Mouse (Mus musculus) bone marrow macrophage, adult 2 months (primary cell): Measurements from ENCODE around the gene Nsun3. TPM values are rescaled to one million over a fixed set of nuclear protein-coding genes. Genes with fewer than 3 reads are reported as not detected.

Source experiments
- H3K27ac ChIP-seq: 2 replicates; pipeline ENCODE4 v1.5.1; 2012; ENCODE audit warnings: low read depth, low read length; ENCODE audit not compliant: insufficient read depth
- H3K4me1 ChIP-seq: 2 replicates; pipeline ENCODE4 v1.6.1; 2012; ENCODE audit warnings: low read length; ENCODE audit not compliant: control insufficient read depth, insufficient read depth
- H3K4me3 ChIP-seq: 2 replicates; pipeline ENCODE4 v1.5.1; 2012; ENCODE audit warnings: mild to moderate bottlenecking, low read length, moderate library complexity; ENCODE audit not compliant: insufficient read depth
- CTCF ChIP-seq: IDR thresholded peaks from 2 replicates; pipeline ENCODE4 v1.5.1; 2012; ENCODE audit warnings: low read depth, mild to moderate bottlenecking, low read length, moderate library complexity
- POLR2A ChIP-seq: IDR thresholded peaks from 2 replicates; pipeline ENCODE4 v1.6.1; 2012; ENCODE audit warnings: mild to moderate bottlenecking, low read depth, low read length, borderline replicate concordance
- polyA plus RNA-seq: library from polyadenylated mRNA; stranded (reverse); fragments of >200 nt; gene quantifications from 2 replicates; pipeline ENCODE4 v1.2.4, GENCODE M21; 2012; ENCODE audit not compliant: missing spikeins, insufficient read depth, insufficient read length

Nsun3 gene
- polyA plus RNA-seq, result 15.1 and 20.8 TPM in 2 replicates

DNA sequence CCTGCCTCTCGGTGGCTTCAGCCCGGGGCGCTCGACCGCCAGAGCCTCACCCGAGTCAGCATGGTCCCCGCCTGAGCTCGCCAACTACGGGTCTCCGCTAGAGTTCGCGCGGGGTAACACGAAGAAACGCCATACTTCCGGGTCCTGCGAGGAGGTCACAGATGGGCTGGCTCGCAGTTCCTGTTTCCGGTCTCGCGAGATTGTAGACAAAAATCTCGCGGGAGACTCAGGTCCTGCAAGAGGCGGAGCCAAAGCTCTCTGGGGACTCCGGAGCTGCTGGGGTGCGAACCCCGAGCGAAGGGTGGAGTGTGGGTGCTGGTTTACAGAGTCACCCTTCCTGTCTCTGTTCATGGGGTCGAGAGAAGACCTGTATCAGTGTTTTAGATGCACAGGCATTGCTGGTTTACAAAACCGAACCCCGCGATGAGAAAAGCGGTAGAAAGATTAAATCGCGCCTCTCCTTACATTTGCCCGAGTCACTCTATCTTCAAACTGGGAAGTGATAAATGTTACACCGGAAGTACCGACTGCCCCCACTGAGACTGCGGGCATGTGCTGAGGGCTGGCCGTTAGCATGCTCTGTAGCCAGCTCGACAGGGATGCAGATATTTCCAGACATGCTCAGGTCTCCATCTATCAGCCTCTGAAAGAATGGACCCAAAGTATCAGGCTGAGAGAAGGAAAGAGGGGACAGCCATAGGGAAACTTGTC, at the start of gene Nsun3:
Nsun3 (minus strand) TSS at position 198 of the 711 bp plus-strand sequence.
- peak within 1 kb of the TSS; percentile 93 for H3K27ac ChIP-seq
- peaks cover 16% of the 10 kb centered on the region for H3K4me1 ChIP-seq
- TF ChIP-seq POLR2A (no peak), CTCF (no peak)
- peak within 1 kb of the TSS; percentile 95 for H3K4me3 ChIP-seq

DNA sequence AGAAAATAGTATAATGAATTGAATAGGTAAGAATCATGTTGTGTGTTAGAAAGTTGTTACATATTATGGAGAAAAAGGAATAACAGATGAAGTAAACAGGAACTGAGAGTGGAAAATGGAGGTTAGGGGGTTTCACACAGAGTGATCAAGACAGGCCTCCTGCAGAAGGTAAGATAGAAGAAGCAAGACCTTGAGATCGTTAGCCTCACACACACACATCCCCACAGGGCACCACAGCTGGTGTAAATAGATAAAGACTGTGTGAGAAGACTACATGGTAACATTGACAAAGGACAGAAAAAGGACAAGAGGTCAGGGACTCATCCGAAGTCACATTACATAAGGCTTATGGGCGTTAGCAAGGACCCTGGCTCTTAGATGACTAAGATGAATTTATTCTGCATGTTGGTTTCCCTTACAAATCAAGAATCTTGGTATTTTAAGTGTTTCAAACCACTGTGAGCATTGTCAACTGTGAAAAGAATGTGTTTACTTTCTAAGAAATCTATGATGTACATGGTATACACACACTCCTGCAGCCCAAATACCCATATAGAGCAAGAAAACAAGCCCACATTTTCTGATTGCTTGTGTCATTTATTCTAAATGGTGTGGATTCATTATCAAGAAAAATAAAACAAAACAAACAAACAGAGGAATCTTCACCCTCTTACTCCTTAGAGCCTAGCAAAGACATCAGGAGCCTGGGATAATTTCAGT, 47.6 kb upstream of the Nsun3 start:
- TF ChIP-seq CTCF (no peak), POLR2A (no peak)
- no peak overlapping the region for H3K4me3 ChIP-seq
- no peak overlapping the region for H3K27ac ChIP-seq
- H3K4me1 ChIP-seq, result no peaks in the 10 kb centered on the region

DNA sequence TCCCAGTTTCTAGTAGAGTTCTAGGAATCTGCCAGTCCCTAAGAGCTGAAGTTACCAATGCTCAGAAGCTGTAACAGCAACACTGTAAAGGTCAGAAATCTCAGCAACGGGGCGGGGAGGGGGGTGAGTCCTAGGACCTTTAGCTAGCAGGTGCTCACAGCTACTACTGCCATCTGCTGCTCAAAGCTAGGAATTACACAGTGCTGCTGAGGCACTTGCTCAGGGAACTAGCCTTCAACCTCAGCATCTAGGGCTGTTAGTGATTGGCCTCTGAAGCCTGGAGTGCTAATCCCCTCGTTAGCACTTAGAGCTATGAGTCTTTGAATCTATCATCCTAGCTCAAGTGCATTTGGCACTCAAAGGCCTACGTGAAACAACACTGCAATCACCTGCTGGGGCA, 45.9 kb upstream of the Nsun3 start:
- Histone ChIP-seq H3K4me1 (no peaks in the 10 kb centered on the region), H3K4me3 (no peak overlapping the region), H3K27ac (no peak overlapping the region)
- TF ChIP-seq POLR2A, result no peak
- TF ChIP-seq CTCF, result peak; percentile 60

DNA sequence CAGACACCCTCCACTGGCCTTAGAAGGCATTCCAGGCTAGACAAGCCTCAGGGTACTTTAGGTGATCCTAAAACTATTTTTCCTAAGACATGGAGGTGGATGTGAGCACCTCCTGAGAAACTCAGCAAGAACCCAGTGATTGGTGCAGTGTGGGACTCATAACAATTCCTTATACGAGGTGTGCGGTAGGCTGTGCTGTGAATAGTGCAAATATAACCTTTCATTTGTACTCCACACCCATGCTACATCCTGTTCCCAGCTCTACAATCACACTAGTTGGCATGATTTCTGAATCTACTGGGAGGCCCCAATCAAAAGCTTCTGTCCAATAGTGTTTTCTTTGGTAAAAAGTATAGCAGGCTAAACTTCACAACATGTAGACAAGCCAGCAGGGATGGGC, 45.4 kb upstream of the Nsun3 start:
- no peak for TF ChIP-seq POLR2A
- TF ChIP-seq CTCF, result no peak
- no peak overlapping the region for H3K4me3 ChIP-seq

DNA sequence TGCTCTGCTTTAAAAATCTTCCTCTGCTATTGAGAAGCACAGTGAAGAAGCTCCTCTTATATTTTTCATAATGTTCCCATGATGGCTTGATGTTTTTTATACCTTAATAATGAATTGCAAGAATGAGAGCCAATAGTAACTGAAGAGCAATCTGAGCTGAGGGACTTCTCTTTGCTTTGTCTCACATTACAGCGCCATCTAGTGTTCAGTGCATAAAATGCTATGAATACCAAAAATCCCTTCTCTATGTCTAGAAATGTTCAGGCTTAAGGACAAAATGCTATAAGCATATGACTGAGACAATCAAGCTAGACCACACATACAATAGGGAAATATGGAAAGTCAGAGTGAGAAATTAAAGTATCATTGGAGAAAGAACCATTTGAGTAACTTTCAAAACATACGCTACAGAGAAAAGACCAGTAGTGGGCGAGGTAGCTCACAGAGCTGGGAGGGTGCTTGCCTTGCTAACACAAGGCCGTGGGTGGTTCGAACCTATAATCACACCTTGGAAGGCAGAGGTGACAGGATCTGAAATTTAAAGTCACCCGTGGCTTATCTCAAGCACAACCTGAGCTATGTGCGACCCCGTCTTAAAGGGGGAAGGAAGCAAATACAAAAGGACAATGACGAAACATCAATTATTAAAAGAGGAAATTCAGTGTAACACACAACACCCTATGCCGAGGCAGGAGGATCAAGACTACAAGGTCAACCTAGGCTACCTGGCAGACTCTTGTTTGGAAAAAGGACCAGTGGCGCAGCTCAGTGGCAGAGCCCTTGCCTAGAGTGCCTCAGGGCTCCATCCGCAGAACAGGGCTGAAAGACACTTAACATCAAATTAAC, 39.8 kb upstream of the Nsun3 start:
- TF ChIP-seq POLR2A, result no peak
- TF ChIP-seq CTCF, result peak; percentile 37
- Histone ChIP-seq H3K4me3 (no peak overlapping the region), H3K4me1 (peaks cover 5% of the 10 kb centered on the region), H3K27ac (no peak overlapping the region)

More for the DNA sequence above, 45.4 kb upstream of the Nsun3 start:
- Histone ChIP-seq H3K4me1 (no peaks in the 10 kb centered on the region), H3K27ac (no peak overlapping the region)

DNA sequence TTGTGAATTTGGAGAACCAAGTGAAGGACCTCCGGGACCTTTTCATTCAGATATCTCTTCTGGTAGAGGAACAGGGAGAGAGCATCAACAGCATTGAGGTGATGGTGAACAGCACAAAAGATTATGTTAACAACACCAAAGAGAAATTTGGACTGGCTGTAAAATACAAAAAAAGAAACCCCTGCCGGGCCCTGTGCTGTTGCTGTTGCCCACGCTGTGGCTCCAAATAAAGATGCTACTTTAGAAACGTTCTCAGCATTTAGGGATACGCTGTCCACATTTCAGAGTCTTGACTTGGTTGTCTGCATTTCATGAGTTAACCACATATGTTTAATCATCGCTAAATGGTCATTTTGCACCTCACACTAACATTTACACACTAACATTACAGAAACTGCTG, 35.9 kb upstream of the Nsun3 start:
- H3K4me3 ChIP-seq, result no peak overlapping the region
- H3K4me1 ChIP-seq, result peaks cover 5% of the 10 kb centered on the region
- no peak overlapping the region for H3K27ac ChIP-seq
- TF ChIP-seq CTCF (no peak), POLR2A (no peak)

DNA sequence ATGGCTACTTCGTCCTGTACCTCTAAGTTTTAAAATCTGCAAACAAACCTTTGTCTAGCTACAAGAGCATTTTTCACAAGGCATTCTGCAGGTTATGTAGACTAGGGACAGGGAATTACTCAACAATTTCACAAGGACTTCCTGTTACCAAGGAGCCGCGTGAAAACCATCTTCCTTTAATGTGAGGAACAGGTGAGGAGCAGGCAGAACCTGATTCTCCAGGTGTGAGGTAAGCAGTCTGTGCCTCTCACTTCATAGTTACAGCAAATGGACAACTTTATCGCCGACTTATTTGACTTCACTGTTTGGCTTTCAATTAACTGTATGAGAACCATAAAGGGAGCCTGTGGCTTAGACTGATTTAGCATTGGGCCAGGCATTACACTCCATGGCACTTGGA, 27.9 kb upstream of the Nsun3 start, which contains the start of gene Stx19:
Stx19 (plus strand) TSS at position 186 of the 400 bp plus-strand sequence.
- TF ChIP-seq CTCF (no peak), POLR2A (no peak)
- Histone ChIP-seq H3K4me3 (no peak within 1 kb of the TSS), H3K27ac (no peak within 1 kb of the TSS), H3K4me1 (no peaks in the 10 kb centered on the region)

DNA sequence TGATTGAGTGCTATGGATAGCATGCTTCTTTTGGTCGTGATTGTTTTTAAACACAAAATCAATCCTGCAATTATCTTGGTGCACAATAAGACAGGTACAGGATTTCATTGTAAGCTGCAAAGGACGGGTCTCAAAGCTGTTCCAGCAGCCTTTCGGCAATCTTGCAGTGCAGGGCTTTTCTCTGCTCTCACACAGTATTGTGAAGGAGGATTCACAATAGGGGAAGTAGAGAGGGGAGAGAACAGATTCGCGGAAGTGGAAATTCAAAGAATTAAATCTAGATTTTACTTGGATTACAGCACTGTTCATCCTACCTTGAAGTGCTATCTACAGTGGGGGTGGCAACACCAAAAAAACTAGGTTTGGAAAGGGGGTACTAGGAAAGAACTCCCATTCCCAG, 27.2 kb upstream of the Nsun3 start:
- TF ChIP-seq CTCF (no peak), POLR2A (no peak)
- Histone ChIP-seq H3K27ac (no peak overlapping the region), H3K4me3 (no peak overlapping the region), H3K4me1 (no peaks in the 10 kb centered on the region)

DNA sequence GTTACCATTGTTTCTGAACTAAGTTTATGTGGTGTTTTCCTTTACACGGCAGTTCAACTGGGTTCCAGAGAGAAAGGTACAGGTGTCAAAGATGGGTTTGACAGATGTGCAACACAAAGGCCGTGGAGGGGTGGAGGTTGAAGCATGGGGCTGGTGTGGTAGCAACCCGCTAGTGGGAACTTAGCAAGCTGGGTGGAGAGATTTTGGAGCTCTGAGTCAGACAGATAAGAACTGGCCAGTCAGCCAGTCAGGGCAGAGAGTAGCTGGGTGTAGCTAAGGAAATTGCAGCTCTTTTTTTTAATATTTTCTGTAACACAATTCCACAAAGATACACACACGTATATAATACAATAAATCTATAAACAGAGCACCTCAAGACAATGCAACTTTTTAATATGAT, 24.2 kb upstream of the Nsun3 start:
- H3K27ac ChIP-seq, result no peak overlapping the region
- peaks cover 4% of the 10 kb centered on the region for H3K4me1 ChIP-seq
- H3K4me3 ChIP-seq, result no peak overlapping the region
- TF ChIP-seq POLR2A, result no peak
- no peak for TF ChIP-seq CTCF
